Mouse (Mus musculus): ENCODE data around the gene Milr1.
"Not testable (repeated sequence)": the region's sequence is repeated elsewhere in the genome, so short reads cannot be mapped to it uniquely, and the experiment has no call there.

Milr1 gene

DNA sequence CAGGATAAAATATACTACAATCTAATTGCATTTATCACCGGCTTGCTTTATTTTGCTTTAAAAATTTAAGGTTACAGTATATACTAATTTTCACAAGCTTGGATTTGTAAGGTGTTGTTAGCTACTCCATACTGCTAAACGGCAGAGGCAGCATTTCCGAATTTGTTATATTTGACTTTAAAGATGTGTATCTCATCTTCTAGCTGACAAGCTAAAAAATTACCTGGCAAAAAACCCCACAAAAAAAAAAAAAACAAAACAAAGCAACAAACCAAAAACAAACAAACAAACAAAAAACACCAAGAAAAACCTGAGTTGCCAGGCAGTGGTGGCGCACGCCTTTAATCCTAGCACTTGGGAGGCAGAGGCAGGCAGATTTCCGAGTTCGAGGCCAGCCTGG is 27.1 kb downstream of the Milr1 start:
- DNase-seq = no peak

DNA sequence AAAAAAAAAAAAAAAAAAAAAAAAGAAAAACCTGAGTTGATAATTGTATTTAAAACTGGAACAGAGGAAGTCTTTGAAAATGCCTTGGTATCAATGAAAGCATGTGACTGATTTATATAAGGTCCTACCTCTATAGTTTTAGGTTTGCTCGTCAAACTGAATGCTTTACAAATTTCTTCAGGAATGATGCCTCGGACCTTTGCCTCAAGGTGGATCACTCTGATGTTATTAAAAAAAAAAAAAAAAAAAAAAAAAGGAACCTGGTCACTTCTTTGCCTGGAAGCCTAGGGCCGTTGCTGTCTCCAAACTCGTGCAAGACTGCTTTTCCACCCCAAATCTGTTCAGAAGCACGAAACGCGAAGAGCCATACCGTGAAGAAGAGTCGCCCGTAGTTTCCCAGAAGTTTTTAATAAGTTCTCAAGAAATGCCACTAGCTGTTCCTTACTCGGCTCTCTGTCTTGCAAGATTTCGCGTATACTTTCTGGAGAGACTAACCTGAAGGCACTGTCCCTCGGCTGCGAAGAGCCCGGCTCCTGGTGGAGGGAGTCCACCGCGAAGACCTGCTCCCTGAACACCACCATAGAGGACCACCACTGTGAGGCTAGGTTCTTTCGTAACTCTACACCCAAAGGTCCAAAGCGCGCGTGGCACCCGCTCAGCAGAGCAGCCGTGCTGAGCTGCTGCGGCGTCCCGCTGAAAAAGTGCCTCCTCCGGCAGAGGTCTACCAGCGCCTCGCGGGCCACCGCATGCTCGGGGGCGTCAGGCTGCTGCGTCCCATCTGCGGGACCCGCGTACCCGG is 27.8 kb downstream of the Milr1 start:
- no peak for DNase-seq

DNA sequence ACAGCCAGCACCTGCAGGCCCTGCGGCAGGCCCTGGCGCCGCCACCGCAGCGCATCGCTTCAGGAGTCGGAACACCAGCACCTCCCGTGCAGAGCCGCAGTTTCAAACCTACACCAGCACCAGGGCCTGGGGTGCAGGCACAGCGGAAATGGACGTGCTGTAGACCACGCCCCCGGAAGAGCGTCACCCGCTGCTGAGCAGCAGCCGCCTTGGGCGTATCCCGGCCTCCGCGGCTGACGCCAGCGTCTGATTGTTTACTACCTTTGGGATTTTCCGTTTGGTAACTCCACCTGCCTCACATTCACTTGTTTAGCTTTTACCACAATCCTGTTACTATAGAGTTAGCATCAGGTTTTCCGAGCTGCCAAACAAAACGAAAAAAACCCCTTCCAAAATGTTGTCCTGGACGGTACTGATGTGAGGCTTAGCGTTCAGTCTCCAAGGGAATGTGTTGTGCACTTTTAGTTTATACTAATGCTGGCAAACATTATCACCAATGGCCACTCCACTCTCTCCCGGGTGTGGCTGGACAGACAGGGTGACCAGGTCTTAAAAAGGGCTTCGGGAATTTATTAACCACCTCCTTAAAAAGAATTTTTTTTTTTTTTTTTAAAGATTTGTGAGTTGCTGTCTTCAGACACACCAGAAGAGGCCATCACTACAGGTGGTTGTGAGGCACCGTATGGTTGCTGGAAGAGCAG is 28.5 kb downstream of the Milr1 start, which contains the start of gene Polg2:
Polg2 (minus strand) TSS at position 150 of the 701 bp plus-strand sequence.
- DNase-seq = peak; percentile 94

DNA sequence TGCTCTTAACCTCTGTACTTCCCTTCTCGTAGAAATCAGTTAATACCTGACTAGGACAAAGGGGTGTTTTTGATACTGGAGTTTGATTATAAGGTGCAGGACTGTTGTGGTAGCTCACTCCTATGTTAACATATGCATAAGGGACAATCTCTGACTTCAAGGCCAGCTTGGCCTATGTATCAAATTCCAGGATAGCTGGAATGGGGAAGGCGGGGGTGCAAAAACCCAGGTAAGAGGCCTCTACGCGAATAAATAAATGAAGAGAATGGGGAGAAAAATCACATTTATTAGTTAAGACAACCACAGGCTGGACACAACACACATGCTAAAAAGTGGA is 29.0 kb downstream of the Milr1 start:
- no peak for DNase-seq

DNA sequence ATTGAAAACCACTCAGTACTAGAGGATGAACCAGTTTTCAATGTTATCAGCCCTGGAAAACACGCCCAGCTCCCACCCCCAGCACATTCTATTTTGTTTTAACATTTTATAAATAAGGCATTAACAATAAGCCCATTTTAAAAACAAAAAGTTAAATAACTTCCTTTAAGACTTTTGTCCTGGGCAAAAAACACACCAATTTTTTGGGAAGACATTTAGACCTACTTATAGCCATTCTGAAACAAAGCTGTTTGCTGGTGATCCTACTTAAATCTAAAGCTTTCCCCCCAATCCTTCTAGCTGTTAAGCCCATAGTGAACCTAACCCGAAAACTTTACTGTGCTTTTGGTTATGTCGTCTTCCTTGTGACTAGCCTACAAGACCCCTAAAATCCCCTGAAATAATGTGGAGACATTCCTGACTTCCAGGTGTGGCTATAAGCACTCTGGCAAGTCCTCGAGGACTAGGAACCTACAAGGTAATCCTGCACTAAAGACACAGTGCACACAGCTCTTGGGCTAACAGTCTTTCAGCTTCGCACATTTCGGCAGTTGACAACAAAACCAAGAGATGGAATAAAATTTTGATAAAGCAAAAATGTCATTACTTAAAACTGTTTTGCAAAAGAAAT is 29.7 kb downstream of the Milr1 start:
- no peak for DNase-seq

DNA sequence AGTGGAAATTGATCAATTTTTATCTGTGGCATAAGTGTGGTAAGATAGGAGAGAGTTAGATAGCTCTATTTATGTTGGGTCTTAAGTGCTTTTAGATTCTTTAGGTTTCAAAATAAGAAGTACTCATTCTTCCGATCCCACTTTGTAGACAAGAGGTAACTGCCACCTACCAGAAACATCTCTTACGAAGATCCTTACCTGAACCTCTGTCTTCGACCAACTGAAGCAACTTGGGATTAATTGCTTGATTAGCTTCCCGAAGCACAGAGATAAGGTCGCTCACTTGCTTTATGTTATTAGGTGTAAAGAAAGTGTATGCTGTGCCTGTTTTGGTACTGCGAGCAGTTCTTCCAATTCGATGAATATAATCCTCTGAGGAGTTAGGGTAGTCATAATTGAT is 31.2 kb downstream of the Milr1 start:
- not testable (repeated sequence) for DNase-seq

DNA sequence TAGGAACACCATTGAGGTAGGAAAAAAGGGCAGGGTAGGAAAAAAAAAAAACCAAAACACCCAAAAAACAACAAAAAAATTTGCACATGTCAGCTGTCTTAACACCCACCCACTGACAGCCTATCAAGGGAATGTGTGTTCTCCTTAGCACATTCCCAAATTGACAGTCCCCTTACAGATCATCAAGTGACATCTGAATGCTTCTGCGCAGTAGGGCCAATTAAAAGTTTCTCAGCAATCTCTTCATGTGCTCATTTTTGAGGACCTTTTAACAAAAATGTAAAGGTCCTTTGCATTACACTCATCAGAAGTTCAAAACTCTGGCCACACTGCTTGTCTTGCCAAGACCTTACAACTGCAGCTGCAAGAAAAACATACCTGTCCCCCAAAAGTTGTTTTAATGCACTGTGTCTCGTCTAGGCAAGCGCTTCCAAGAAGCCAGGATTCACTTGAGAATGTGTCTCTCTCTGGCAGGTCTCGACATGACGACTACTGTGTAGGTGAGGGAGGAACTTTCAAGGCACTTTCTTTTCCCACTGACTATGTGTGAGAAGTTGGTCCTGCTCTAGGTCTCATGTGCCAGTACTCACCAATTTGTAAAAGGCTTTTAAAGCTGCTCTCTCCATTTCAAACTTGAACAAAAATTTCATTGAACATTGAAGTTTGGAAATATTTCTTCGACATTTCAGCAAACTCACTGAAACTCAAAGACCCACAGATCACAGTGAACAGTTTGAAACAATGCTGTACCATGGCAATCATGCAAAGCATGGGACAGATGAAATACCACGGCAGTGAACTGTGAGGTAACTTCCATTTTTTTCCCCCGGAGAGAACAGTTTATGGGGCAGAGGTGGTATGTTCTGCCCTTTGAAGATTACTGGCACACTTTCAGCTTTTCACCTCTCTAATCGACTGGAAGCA is 32.1 kb downstream of the Milr1 start:
- DNase-seq = no peak

DNA sequence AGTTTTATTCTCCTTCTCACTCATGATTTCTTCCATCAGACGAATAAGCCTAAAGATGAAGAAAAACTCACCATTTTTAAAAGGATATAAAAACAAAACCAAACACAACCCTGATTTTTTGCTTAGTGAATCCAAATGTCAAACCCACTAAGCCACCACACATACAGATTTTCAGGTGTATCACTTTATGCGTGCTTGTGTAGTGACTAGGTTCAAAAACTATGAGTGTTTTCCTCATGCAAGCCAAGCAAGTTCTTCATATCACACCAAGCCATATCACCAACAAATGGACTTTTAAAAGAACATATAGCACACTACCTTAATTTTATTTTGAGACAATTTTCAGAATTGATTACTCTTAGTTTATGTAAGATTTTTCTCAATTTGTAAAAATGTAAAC is 33.5 kb downstream of the Milr1 start:
- no peak for DNase-seq

DNA sequence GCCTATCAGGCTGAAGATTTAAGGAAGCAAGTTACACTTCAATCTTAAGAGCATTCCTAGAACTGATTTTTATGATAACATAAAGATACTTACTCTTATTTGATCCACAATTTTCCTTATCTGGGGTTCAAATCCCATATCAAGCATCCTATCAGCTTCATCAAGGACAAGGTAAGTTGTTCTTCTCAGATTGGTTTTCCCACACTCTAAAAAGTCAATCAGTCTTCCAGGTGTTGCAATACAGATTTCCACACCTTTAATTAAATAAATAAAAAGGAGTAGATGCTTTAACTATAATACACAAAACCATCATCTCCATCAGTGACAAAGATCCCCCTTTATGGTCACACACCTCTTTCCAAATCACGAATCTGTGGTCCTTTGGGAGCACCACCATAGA is 34.0 kb downstream of the Milr1 start:
- no peak for DNase-seq

DNA sequence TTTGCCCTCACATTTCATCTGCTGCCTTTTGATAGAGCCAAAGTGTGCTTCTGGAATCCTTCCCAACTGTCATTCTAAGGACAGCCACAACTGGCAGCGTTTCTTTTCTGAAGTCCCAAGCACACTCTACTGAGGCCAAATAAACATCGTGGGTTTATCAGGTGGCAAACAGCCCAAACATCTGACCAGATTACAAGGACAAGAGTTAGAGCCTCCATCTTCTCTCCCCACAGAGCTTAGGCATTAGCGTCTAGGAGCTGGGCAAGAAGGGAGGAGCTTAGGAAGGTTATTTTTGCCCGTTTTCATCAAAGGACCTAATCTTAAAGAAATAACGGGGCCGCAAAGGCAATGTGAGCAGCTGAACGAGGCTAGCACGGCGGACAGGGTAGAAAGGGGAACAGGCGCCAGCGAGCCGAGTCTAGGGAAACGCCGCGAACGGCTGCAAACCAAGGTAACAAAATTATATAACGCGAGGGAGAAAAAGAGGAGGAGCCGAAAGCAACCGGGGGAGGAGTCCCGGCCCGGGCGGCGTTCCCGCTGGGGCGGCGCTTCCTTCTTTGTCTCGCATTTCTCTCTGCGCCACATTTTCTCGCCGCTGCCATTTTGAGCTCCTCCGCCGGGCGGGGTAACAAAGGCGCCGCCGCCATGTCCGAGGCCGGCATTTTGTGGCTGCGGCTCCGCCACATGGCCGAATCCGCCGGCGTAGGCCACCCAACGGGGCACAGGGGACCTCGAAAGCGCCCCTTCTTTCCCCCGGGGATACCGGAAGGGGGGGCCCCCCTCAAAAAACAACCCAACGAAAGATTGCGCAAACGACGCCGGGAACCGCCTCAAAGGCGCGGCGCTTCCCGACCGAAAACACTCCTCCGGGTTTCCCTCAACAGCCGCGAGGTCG is 36.4 kb downstream of the Milr1 start:
- DNase-seq = peak; percentile 92

DNA sequence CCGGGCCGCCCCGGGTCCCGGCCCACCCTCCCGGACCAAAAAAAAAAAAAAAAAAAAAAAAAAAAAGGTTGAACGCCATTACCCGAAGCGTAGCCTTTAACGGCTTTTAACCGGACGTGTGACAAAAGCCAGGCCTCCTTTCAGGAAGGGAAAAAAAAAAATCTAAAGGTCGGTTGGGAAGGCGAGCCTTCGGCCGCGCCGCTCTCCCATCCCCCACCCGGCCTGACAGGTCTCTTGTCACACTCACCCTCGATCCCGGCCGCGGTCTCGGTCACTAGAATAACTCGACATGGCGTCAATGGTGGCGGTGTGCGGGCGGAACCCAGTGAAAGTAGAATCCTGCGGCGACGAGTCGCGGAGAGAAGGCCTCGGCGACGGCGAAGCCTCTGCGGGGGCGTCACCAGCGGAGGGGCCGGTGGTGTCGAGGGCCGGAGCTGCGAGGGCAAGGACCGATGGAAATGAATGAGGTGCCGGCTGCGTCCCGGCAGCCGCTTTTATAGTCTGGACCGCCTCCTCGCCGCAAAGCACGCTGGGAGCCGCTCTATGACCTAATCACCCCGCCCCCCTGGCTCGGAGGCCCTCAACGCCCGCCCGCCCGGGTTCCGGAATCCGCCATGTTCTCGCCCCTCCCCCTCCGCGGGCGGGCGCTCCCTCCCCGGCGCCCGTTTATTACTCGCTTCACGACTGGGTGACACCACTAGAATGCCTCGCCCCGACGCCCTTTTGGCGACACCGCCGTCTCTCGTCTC is 37.2 kb downstream of the Milr1 start:
- DNase-seq = peak; percentile 99

DNA sequence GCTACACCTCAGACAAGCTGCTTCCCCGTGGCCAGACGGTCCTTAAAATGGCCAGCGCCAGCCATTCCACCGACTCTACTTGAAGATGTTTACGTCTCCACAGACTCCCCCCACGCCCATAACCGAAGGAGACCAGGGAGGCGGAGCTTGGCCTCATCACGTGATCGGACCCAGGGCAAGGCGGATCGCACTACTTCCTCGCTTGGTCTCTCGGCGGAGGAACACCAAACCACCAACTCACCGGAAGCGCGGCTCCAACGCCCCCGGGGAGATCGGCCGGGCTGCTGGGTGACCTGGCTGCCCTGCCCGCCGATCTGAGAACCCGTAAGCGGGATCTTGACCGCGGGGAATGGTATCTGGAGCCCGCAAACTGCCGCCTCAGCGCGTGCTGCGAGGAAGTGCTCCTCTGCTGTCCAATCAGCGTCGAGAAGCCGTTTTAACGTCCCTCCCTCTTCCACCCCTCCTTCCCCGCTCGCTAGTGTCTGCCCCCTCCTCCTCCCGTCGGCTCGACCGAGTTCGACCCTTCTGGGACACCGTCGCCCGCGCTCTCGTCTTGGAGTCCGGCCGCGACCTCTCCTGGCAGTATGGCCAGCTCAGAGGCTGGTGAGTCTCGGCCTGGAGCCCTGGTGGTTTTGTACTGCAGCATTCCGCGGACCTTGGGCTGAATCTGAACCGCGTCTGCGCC is 37.9 kb downstream of the Milr1 start, which contains the start of the genes Ddx5 and Cep95:
Ddx5 (minus strand) TSS at position 411 of the 685 bp plus-strand sequence.
Cep95 (plus strand) TSS at position 478 of the 685 bp plus-strand sequence.
- peak; percentile 98 for DNase-seq

DNA sequence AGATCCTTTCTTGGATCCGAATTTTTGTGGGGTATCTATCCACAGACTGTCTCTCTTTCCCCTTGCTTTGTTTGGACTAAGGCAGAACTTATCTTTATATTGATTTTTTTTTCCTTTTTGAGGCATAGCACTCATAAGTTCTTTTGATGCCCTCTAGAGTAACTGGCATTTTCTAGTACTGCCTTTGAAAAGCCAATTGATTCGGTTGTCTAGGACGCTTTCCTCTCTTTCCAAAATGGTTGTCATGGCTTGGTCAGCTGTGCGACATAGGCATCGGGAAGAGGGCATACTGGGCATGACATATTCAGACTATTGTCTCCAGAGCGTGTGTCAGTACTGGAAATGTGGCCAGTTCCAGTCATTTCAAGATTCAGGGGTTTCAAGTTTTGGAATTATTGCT is 38.6 kb downstream of the Milr1 start:
- DNase-seq = no peak

DNA sequence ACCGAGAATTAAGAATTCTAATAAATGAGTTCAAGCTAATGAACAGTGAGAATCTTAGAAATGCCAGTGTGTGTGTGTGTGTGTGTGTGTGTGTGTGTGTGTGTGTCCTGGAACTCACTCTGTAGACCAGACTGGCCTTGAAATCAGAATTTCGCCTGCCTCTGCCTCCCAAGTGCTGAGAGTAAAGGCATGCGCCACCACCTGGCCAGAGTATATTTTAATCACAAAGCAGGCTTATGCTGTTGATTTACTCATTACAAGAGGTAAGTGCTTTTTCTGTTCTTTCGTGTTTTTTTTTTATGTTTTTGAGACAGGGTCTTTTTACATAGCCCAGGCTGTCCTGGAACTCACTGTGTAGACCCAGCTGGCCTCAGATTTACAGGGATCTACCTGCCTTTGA is 42.8 kb downstream of the Milr1 start:
- DNase-seq = no peak

DNA sequence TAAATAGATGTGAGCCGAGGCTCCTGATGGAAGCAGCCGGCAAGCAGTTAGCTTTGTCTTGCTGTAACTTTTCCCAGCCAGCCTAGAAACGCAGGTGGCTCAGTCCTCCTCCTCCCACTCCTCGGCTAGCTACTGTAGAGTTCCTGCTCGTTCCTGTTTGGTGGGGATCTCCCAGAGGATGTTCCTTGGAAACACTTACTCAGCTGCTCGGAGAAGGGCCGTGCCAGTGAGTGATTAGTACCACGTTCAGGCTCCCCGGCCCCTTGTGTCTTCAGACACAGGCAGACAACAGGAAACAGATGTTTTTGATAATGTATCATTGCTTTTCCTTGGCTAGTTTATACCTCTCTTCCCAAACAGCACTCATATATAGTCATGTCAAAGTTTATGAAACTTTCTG is 44.7 kb downstream of the Milr1 start:
- peak; percentile 30 for DNase-seq

DNA sequence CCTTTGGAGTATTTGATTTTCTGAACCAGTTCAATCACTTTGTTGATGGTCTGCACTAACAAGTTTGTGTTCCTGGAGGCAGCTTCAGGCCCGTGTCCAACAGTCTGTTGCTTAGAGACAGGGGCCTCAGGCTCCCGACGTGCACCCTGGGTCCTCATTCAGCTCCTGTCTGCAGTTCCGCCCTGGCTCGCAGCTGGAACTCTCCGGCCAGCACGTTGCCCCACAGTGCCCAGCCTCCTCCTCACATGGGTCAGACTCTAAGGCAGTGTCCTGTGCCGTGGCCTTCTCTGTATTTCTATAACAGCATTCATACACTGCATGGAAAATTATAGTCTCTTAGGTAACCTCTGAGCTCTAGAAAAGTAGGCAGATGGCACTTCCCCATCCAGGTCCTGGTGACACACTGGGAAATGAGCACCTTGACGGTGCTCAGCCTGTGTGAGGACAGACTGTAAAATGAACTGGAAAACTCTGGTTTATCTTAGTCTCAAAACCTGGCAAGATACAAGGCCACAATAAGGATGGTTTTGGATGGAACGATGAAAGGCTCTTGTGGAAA is 51.1 kb downstream of the Milr1 start:
- DNase-seq = no peak

DNA sequence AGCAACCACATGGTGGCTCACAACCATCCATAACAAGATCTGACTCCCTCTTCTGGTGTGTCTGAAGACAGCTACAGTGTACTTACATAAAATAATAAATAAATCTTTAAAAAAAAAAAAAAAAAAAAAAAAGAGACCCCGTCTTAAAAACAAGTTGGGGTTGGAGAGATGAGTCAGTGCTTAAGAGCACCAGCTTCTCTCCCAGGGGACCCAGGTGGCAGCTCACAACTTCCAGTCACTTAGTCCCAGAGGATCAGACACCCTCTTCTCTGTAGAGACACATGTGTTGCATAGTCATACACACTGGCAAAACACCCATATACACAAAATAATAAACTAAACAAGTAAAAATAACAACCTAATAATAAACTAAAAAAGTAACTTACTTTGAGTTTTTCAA is 56.4 kb downstream of the Milr1 start:
- DNase-seq = not testable (repeated sequence)

DNA sequence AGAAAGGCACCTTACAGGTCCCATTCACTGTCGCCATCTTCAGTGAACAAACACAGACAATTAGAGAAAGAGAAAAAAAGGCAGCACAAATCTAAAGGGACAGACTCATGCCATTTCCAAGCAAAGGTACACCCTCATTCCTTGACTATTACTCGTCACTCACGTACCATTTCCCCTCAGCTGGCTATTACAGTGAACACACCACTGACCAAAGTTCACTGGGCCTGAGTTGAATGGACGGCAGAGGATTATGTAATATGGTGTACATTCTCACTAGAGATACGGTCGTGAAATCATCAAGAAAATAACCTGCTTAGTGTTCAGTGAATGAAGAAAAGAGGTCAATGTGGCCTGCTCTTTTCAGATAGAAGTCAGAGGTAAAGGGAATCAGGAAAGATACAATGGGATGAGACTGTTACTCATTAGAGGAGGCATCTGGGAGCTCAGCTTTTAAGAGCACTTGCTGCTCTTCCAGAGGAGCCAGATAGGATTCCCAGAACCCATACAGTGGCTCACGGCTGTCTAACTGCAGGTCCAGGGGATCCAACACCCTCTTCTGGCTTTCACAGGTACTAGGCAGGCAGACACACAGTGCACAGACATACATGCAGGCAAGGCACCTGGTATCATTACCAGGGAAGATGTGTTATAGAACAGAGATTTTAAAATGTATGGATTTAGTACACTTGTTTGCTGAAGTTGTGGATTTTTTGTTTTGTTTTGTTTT is 61.5 kb downstream of the Milr1 start:
- DNase-seq = no peak

Data from liver (tissue).